Mouse (Mus musculus): ENCODE results near the gene Hoxa2. TPM values are rescaled to one million over a fixed set of nuclear protein-coding genes. Genes with fewer than 3 reads are reported as not detected.
A peak's percentile ranks its signal among the peaks of the same experiment; 100 is the strongest.

Hoxa2 gene
- polyA plus RNA-seq, 1 experiment from 2014 or later, result 14.4 TPM

GRCm38 (mm10) chr6:52170166-52170897 is 5.7 kb upstream of the Hoxa2 start:
- Histone ChIP-seq H3K4me1 (ENCODE audit: insufficient read depth) (peaks cover 17% of the 10 kb centered on the region), H3K9ac (peak overlapping the region; percentile 91), H3K27ac (ENCODE audit: low read depth) (peak overlapping the region; percentile 98)

GRCm38 (mm10) chr6:52169499-52170165 is 5.0 kb upstream of the Hoxa2 start:
- peaks cover 42% of the 10 kb centered on the region for H3K27me3 ChIP-seq (ENCODE audit: insufficient read depth, low read length)
- H3K9ac ChIP-seq, result peak overlapping the region; percentile 91
- 13% methylated on average over 16 of the region's 16 CpGs for WGBS
- H3K27ac ChIP-seq (ENCODE audit: low read depth), result peak overlapping the region; percentile 98
- 0 out of 2 replicates have a peak, but pooled peaks have one; percentile 0 for ATAC-seq (ENCODE audit: insufficient read depth)
- no peaks in the 10 kb centered on the region for H3K9me3 ChIP-seq (ENCODE audit: low read depth, low read length)
- peaks cover 17% of the 10 kb centered on the region for H3K4me1 ChIP-seq (ENCODE audit: insufficient read depth)
- peaks cover 10% of the 10 kb centered on the region for H3K36me3 ChIP-seq (ENCODE audit: insufficient read depth)
- peak overlapping the region; percentile 79 for H3K4me2 ChIP-seq
- peak overlapping the region; percentile 71 for H3K4me3 ChIP-seq (ENCODE audit: low read depth, low read length)
- peak; percentile 70 for DNase-seq
- TF ChIP-seq CTCF (IDR thresholded peaks at IDR 0.05; ENCODE audit: low read depth), result no peak

More at GRCm38 (mm10) chr6:52170166-52170897, 5.7 kb upstream of the Hoxa2 start:
- peak; percentile 79 for DNase-seq
- 4% methylated on average over 40 of the region's 40 CpGs for WGBS
- Histone ChIP-seq H3K36me3 (ENCODE audit: insufficient read depth) (peaks cover 10% of the 10 kb centered on the region), H3K9me3 (ENCODE audit: low read depth, low read length) (no peaks in the 10 kb centered on the region), H3K4me2 (peak overlapping the region; percentile 79), H3K4me3 (ENCODE audit: low read depth, low read length) (peak overlapping the region; percentile 33), H3K27me3 (ENCODE audit: insufficient read depth, low read length) (peaks cover 49% of the 10 kb centered on the region)
- no peak for TF ChIP-seq CTCF (IDR thresholded peaks at IDR 0.05; ENCODE audit: low read depth)
- ATAC-seq (ENCODE audit: insufficient read depth), result peak; percentile 33

- peak overlapping the region; percentile 98 for H3K27ac ChIP-seq (ENCODE audit: low read depth)
- H3K4me3 ChIP-seq (ENCODE audit: low read depth, low read length), result peak overlapping the region; percentile 71
- H3K27me3 ChIP-seq (ENCODE audit: insufficient read depth, low read length), result peaks cover 41% of the 10 kb centered on the region
- WGBS, result 3% methylated on average over 42 of the region's 42 CpGs
- H3K36me3 ChIP-seq (ENCODE audit: insufficient read depth), result peaks cover 10% of the 10 kb centered on the region
- peak overlapping the region; percentile 79 for H3K4me2 ChIP-seq
- H3K4me1 ChIP-seq (ENCODE audit: insufficient read depth), result peaks cover 17% of the 10 kb centered on the region
- ATAC-seq (ENCODE audit: insufficient read depth) (no peak), DNase-seq (peak; percentile 73)
- TF ChIP-seq CTCF (IDR thresholded peaks at IDR 0.05; ENCODE audit: low read depth), result no peak
- H3K9ac ChIP-seq, result peak overlapping the region; percentile 91
- H3K9me3 ChIP-seq (ENCODE audit: low read depth, low read length), result no peaks in the 10 kb centered on the region
These were observed 3.8 kb upstream of the Hoxa2 start for GRCm38 (mm10) chr6:52168191-52169055.

GRCm38 (mm10) chr6:52167736-52168161 is 3.1 kb upstream of the Hoxa2 start:
- H3K4me2 ChIP-seq, result peak overlapping the region; percentile 79
- ATAC-seq (ENCODE audit: insufficient read depth), result no peak
- 8% methylated on average over 14 of the region's 14 CpGs for WGBS
- H3K4me1 ChIP-seq (ENCODE audit: insufficient read depth), result peaks cover 17% of the 10 kb centered on the region
- H3K9me3 ChIP-seq (ENCODE audit: low read depth, low read length), result no peaks in the 10 kb centered on the region
- peaks cover 10% of the 10 kb centered on the region for H3K36me3 ChIP-seq (ENCODE audit: insufficient read depth)
- DNase-seq, result peak; percentile 79
- peak overlapping the region; percentile 71 for H3K4me3 ChIP-seq (ENCODE audit: low read depth, low read length)
- H3K27me3 ChIP-seq (ENCODE audit: insufficient read depth, low read length), result peaks cover 36% of the 10 kb centered on the region
- peak overlapping the region; percentile 91 for H3K9ac ChIP-seq
- TF ChIP-seq CTCF (IDR thresholded peaks at IDR 0.05; ENCODE audit: low read depth), result no peak
- peak overlapping the region; percentile 98 for H3K27ac ChIP-seq (ENCODE audit: low read depth)

GRCm38 (mm10) chr6:52167176-52167575 is 2.5 kb upstream of the Hoxa2 start:
- peak overlapping the region; percentile 91 for H3K9ac ChIP-seq

DNA sequence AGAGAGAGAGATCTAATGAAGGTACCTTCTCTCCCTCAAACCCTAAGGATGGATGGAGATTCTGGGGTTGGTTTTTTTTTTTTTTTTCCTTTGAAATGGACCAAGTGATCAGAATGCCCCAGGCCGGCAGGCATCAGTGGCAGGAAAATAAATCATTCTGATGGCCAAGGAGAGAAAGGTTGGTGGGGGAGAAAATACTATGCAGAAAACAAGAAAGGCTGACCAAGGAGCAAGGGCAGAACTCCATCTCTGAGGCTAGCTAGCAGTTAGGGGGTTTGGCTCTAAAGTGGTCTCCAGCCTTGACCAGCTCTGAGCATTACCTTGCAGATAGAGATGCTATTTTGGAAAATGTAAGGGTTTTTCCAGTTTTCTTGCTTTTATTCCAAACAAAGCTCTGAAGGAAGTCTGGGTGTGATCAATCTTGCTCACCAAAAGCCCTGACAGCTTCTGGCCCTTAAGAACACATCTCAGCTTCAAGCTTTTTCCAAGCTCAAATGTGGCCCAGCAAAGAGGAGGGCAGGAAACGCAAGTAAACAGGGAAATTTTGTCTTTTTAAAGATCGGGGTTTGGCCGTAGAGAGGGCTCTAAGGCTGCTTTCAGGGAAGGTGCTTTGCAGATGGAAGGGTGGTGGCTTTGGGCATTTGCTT is 1.9 kb upstream of the Hoxa2 start:
- no peak for TF ChIP-seq CTCF (IDR thresholded peaks at IDR 0.05; ENCODE audit: low read depth)
- peak overlapping the region; percentile 91 for H3K9ac ChIP-seq
- peaks cover 17% of the 10 kb centered on the region for H3K4me1 ChIP-seq (ENCODE audit: insufficient read depth)

More at GRCm38 (mm10) chr6:52167176-52167575, 2.5 kb upstream of the Hoxa2 start:
- H3K27me3 ChIP-seq (ENCODE audit: insufficient read depth, low read length), result peaks cover 34% of the 10 kb centered on the region
- H3K36me3 ChIP-seq (ENCODE audit: insufficient read depth), result peaks cover 10% of the 10 kb centered on the region
- no peak for ATAC-seq (ENCODE audit: insufficient read depth)
- DNase-seq, result no peak
- H3K27ac ChIP-seq (ENCODE audit: low read depth), result peak overlapping the region; percentile 98
- H3K4me2 ChIP-seq, result peak overlapping the region; percentile 79
- H3K4me1 ChIP-seq (ENCODE audit: insufficient read depth), result peaks cover 17% of the 10 kb centered on the region
- TF ChIP-seq CTCF (IDR thresholded peaks at IDR 0.05; ENCODE audit: low read depth), result no peak
- H3K4me3 ChIP-seq (ENCODE audit: low read depth, low read length), result peak overlapping the region; percentile 71
- H3K9me3 ChIP-seq (ENCODE audit: low read depth, low read length), result no peaks in the 10 kb centered on the region
- 31% methylated on average over 1 of the region's 1 CpGs for WGBS

More for the DNA sequence above, 1.9 kb upstream of the Hoxa2 start:
- peaks cover 33% of the 10 kb centered on the region for H3K27me3 ChIP-seq (ENCODE audit: insufficient read depth, low read length)
- DNase-seq (peak; percentile 75), ATAC-seq (ENCODE audit: insufficient read depth) (no peak)
- peak overlapping the region; percentile 71 for H3K4me3 ChIP-seq (ENCODE audit: low read depth, low read length)
- H3K27ac ChIP-seq (ENCODE audit: low read depth), result peak overlapping the region; percentile 98
- peaks cover 10% of the 10 kb centered on the region for H3K36me3 ChIP-seq (ENCODE audit: insufficient read depth)
- 14% methylated on average over 4 of the region's 4 CpGs for WGBS
- peak overlapping the region; percentile 79 for H3K4me2 ChIP-seq
- H3K9me3 ChIP-seq (ENCODE audit: low read depth, low read length), result no peaks in the 10 kb centered on the region
